Mouse (Mus musculus) CD4-positive, CD25-positive, alpha-beta regulatory T cell, adult 2 months (primary cell): Measurements from ENCODE around the gene Dhdds.

ENCODE experiments used
- DNase-seq: peaks from one replicate; pipeline ENCODE4 v3.0.0-alpha.2; 2012; ENCODE audit warnings: low read depth, low spot score

Gene Dhdds

GRCm38 (mm10) chr4:134000466-134001438, at the start of gene Dhdds:
Dhdds (minus strand) TSS chr4:134000918.
- peak; percentile 99 for DNase-seq

GRCm38 (mm10) chr4:134047648-134048047, 46.9 kb upstream of the Dhdds start:
- DNase-seq, result no peak

GRCm38 (mm10) chr4:134043041-134043440, 42.3 kb upstream of the Dhdds start:
- DNase-seq, result peak; percentile 16

GRCm38 (mm10) chr4:134041317-134042123, 40.8 kb upstream of the Dhdds start:
- DNase-seq, result peak; percentile 49

- peak; percentile 91 for DNase-seq
Measured at GRCm38 (mm10) chr4:134035953-134036352, 35.2 kb upstream of the Dhdds start.

GRCm38 (mm10) chr4:134025802-134026201, 25.1 kb upstream of the Dhdds start:
- DNase-seq, result no peak

GRCm38 (mm10) chr4:134020621-134021020, 19.9 kb upstream of the Dhdds start:
- DNase-seq, result peak; percentile 71

- DNase-seq, result no peak
Measured at GRCm38 (mm10) chr4:134019641-134020351, 19.1 kb upstream of the Dhdds start.

GRCm38 (mm10) chr4:134019210-134019609, 18.5 kb upstream of the Dhdds start:
- DNase-seq, result no peak

GRCm38 (mm10) chr4:134018779-134019145, 18.0 kb upstream of the Dhdds start, which contains the start of gene Lin28a:
Lin28a (minus strand) TSS chr4:134018841.
- DNase-seq, result no peak

GRCm38 (mm10) chr4:134018038-134018778, 17.5 kb upstream of the Dhdds start:
- DNase-seq, result no peak

- no peak for DNase-seq
Measured at GRCm38 (mm10) chr4:134017201-134017865, 16.6 kb upstream of the Dhdds start.

- DNase-seq, result no peak
Measured at GRCm38 (mm10) chr4:134016767-134017166, 16.0 kb upstream of the Dhdds start.

- DNase-seq, result no peak
Measured at GRCm38 (mm10) chr4:134016208-134016607, 15.5 kb upstream of the Dhdds start.

GRCm38 (mm10) chr4:134012858-134013528, 12.3 kb upstream of the Dhdds start:
- DNase-seq, result peak; percentile 40

GRCm38 (mm10) chr4:134011450-134012414, 11.0 kb upstream of the Dhdds start:
- no peak for DNase-seq

GRCm38 (mm10) chr4:134009709-134010108, 9.0 kb upstream of the Dhdds start:
- DNase-seq, result no peak

- no peak for DNase-seq
Measured at GRCm38 (mm10) chr4:134006845-134007244, 6.1 kb upstream of the Dhdds start.
